Comparison of ENCODE assay signal across 7 mouse cellular contexts in genomic region chr11:115841961-115842550, GRCm38 (mm10). TPM values are rescaled to one million over a fixed set of nuclear protein-coding genes. Genes with fewer than 3 reads are reported as not detected.
DNase-seq lines count a peak whose midpoint lies in the region; ATAC-seq and TF ChIP-seq lines count a peak whose summit lies in the region.

No protein-coding gene starts in this region.

- peaks cover 56% of the 10 kb centered on the region for H3K4me1 ChIP-seq in small intestine, adult 2 months (ENCODE audit: control insufficient read depth, insufficient read depth, insufficient read length, low read length)
- H3K4me1 ChIP-seq in midbrain, embryonic 16.5 days (ENCODE audit: control insufficient read depth, insufficient read depth, low read length): no peaks in the 10 kb centered on the region

- WGBS in small intestine, adult 2 months: 21% methylated on average over 6 of the region's 6 CpGs
- 23% methylated on average over 6 of the region's 6 CpGs for WGBS in midbrain, embryonic 16.5 days

- no peak for ATAC-seq in midbrain, embryonic 16.5 days

- peak; percentile 85 for DNase-seq in ES-CJ7 (ENCODE audit: low read depth, low spot score)
- peak; percentile 82 for DNase-seq in Muller cell, postnatal 12 days (ENCODE audit: inconsistent ontology term)
- DNase-seq in heart, adult 9 months (ENCODE audit: low spot score in 2 of 2): peak; percentile 74 to 76
- peak; percentile 65 for DNase-seq in kidney, postnatal 14 days
- DNase-seq in cerebellum, postnatal 25 days: no peak

- H3K27ac ChIP-seq in small intestine, adult 2 months (ENCODE audit: insufficient read depth, low read depth, low read length): peak overlapping the region; percentile 86
- no peak overlapping the region for H3K27ac ChIP-seq in midbrain, embryonic 16.5 days (ENCODE audit: low read length)

- peaks cover 38% of the 10 kb centered on the region for H3K36me3 ChIP-seq in small intestine, adult 2 months (ENCODE audit: control insufficient read depth, insufficient read depth, low read length)
- H3K36me3 ChIP-seq in midbrain, embryonic 16.5 days (ENCODE audit: control insufficient read depth, insufficient read depth, low read length): no peaks in the 10 kb centered on the region

- H3K27me3 ChIP-seq in small intestine, adult 2 months (ENCODE audit: control insufficient read depth, insufficient read depth, low read length): no peaks in the 10 kb centered on the region
- H3K27me3 ChIP-seq in midbrain, embryonic 16.5 days (ENCODE audit: control insufficient read depth, insufficient read depth, low read depth, low read length): no peaks in the 10 kb centered on the region

- H3K9me3 ChIP-seq in midbrain, embryonic 16.5 days (replicated peaks; ENCODE audit: control insufficient read depth, low read length, poor library complexity, severe bottlenecking): no peaks in the 10 kb centered on the region

- no peak; the same call in 1 of the 2 replicates for TF ChIP-seq POLR2A in small intestine, adult 2 months (IDR thresholded peaks at IDR 0.05; ENCODE audit: low read depth, low read length)

- no peak overlapping the region for H3K9ac ChIP-seq in midbrain, embryonic 16.5 days (ENCODE audit: low read depth, low read length)

- peak overlapping the region; percentile 15; the same call in 1 of the 2 replicates for H3K4me3 ChIP-seq in small intestine, adult 2 months (ENCODE audit: low read depth, low read length)
- no peak overlapping the region for H3K4me3 ChIP-seq in midbrain, embryonic 16.5 days (ENCODE audit: low read depth, low read length)

- no peak for TF ChIP-seq CTCF in small intestine, adult 2 months (IDR thresholded peaks at IDR 0.05; ENCODE audit: extremely low read depth, insufficient read length, insufficient replicate concordance, low read depth, low read length)

- no peak overlapping the region for H3K4me2 ChIP-seq in midbrain, embryonic 16.5 days (ENCODE audit: low read length)

RNA-seq across cellular contexts. Expression of gene Myo15b, which starts 16.1 kb away (rescaled TPM):
- 539 and 1,655 TPM in 2 replicates for polyA plus RNA-seq in small intestine, adult 2 months (2012; rRNA removed)
- polyA plus RNA-seq in midbrain, embryonic 16.5 days (2015; fragmentation: Nextera tagmentation; extraction: Ambion mirVana): 0.09 TPM in 1 of 2 replicates, not detected in the other

RNA-seq across cellular contexts. Expression of gene Llgl2, which starts 18.2 kb away (rescaled TPM):
- 140 and 268 TPM in 2 replicates for polyA plus RNA-seq in small intestine, adult 2 months (2012; rRNA removed)
- 0.82 and 1.0 TPM in 2 replicates for polyA plus RNA-seq in midbrain, embryonic 16.5 days (2015; fragmentation: Nextera tagmentation; extraction: Ambion mirVana)

RNA-seq across cellular contexts. Expression of gene Tsen54, which starts 27.5 kb away (rescaled TPM):
- 24.3 and 40.8 TPM in 2 replicates for polyA plus RNA-seq in small intestine, adult 2 months (2012; rRNA removed)
- 23.7 and 24.2 TPM in 2 replicates for polyA plus RNA-seq in midbrain, embryonic 16.5 days (2015; fragmentation: Nextera tagmentation; extraction: Ambion mirVana)

RNA-seq across cellular contexts. Expression of gene Caskin2, which starts 28.6 kb away (rescaled TPM):
- polyA plus RNA-seq in small intestine, adult 2 months (2012; rRNA removed): 26.1 and 52.6 TPM in 2 replicates
- polyA plus RNA-seq in midbrain, embryonic 16.5 days (2015; fragmentation: Nextera tagmentation; extraction: Ambion mirVana): 7.6 and 8.9 TPM in 2 replicates

RNA-seq across cellular contexts. Expression of gene Smim5, which starts 57.7 kb away (rescaled TPM):
- polyA plus RNA-seq in small intestine, adult 2 months (2012; rRNA removed): 0.72 and 2.2 TPM in 2 replicates
- polyA plus RNA-seq in midbrain, embryonic 16.5 days (2015; fragmentation: Nextera tagmentation; extraction: Ambion mirVana): 1.4 and 1.5 TPM in 2 replicates

Comparison
In these comparisons a context has a peak if more than half of its experiments do, and no peak if none do; other contexts are left out.
1. DNase-seq: peak in ES-CJ7 (single experiment), Muller cell, postnatal 12 days (single experiment), heart, adult 9 months (2 of 2) and kidney, postnatal 14 days (single experiment); none in cerebellum, postnatal 25 days (0 of 2).
2. RNA of gene Myo15b, which starts 16.1 kb away (polyA plus RNA-seq): 539 to 1,655 TPM in small intestine, adult 2 months; 0.09 TPM in midbrain, embryonic 16.5 days; every median in the first group is over 100 times any median in the second.
3. RNA of gene Llgl2, which starts 18.2 kb away (polyA plus RNA-seq): 140 to 268 TPM in small intestine, adult 2 months; 0.82 to 1.0 TPM in midbrain, embryonic 16.5 days; every median in the first group is over 10 times any median in the second.